Mouse (Mus musculus) MEL (cell line): ENCODE measurements around the gene Grm2. TPM values are rescaled to one million over a fixed set of nuclear protein-coding genes. Genes with fewer than 3 reads are reported as not detected.

Experiments used
- DNase-seq: peaks from one replicate; pipeline ENCODE4 v3.0.0; 2011; ENCODE audit warnings: low read depth, low spot score
- H3K27ac ChIP-seq: 2 replicates; pipeline ENCODE4 v1.5.1; 2012; ENCODE audit warnings: low read depth, mild to moderate bottlenecking, control low read depth, low read length, moderate library complexity; ENCODE audit not compliant: control insufficient read depth
- H3K27me3 ChIP-seq, 2 experiments: fragments of 150-350 bp in 1 of 2; sonication (generic) in 1 of 2; 2 replicates each; pipeline ENCODE4 v1.6.1; 2012; ENCODE audit warnings: low read length in 2 of 2, mild to moderate bottlenecking in 2 of 2, improper control_type of control experiment in 1 of 2, moderate library complexity in 1 of 2; ENCODE audit not compliant: insufficient read depth in 2 of 2, control insufficient read depth in 1 of 2
- H3K36me3 ChIP-seq, 2 experiments: 2 replicates each; pipeline ENCODE4 v1.6.1; 2012 to 2014; ENCODE audit warnings: low read length in 2 of 2, improper control_type of control experiment in 1 of 2, inconsistent platforms in 1 of 2, mild to moderate bottlenecking in 1 of 2; ENCODE audit not compliant: insufficient read depth in 2 of 2, control insufficient read depth in 1 of 2
- H3K4me1 ChIP-seq, 2 experiments: fragments of 150-350 bp in 1 of 2; sonication (generic) in 1 of 2; 2 replicates each; pipeline ENCODE4 v1.6.1; 2012; ENCODE audit warnings: low read length in 2 of 2, improper control_type of control experiment in 1 of 2, mild to moderate bottlenecking in 1 of 2; ENCODE audit not compliant: insufficient read depth in 2 of 2, control insufficient read depth in 1 of 2
- H3K4me3 ChIP-seq, 2 experiments: fragments of 150-350 bp in 1 of 2; sonication (generic) in 1 of 2; 2 replicates each; pipeline ENCODE4 v1.5.1; 2012; ENCODE audit warnings: low read depth in 2 of 2, low read length in 2 of 2, mild to moderate bottlenecking in 2 of 2, moderate library complexity in 2 of 2, control low read depth in 1 of 2, improper control_type of control experiment in 1 of 2; ENCODE audit not compliant: control insufficient read depth in 1 of 2, insufficient read depth in 1 of 2
- H3K79me2 ChIP-seq: 2 replicates; pipeline ENCODE4 v1.6.1; 2012; ENCODE audit warnings: mild to moderate bottlenecking, low read length, moderate library complexity; ENCODE audit not compliant: control insufficient read depth, poor library complexity, insufficient read depth
- H3K9ac ChIP-seq: 2 replicates; pipeline ENCODE4 v1.6.1; 2012; ENCODE audit warnings: low read depth, mild to moderate bottlenecking, control low read depth, low read length, moderate library complexity; ENCODE audit not compliant: control insufficient read depth, poor library complexity, severe bottlenecking
- H3K9me3 ChIP-seq: fragments of 150-350 bp; sonication (generic); replicated peaks from 2 replicates; pipeline ENCODE4 v1.6.1; 2012; ENCODE audit warnings: mild to moderate bottlenecking, low read length, improper control_type of control experiment, moderate library complexity; ENCODE audit not compliant: insufficient read depth
- CHD2 ChIP-seq: IDR thresholded peaks from 2 replicates; pipeline ENCODE4 v1.6.1; 2011; ENCODE audit warnings: low read length, improper control_type of control experiment
- E2F4 ChIP-seq: IDR thresholded peaks from 2 replicates; pipeline ENCODE4 v1.6.1; 2011; ENCODE audit warnings: low read depth, low read length, improper control_type of control experiment, borderline replicate concordance
- ELF1 ChIP-seq: IDR thresholded peaks from 2 replicates; pipeline ENCODE4 v1.6.1; 2014; ENCODE audit warnings: low read depth, mild to moderate bottlenecking, inconsistent platforms, low read length, improper control_type of control experiment, moderate library complexity
- EP300 ChIP-seq, 2 experiments: IDR thresholded peaks; 2 replicates each; pipeline ENCODE4 v1.6.1; 2011; ENCODE audit warnings: improper control_type of control experiment in 2 of 2, low read length in 2 of 2, low read depth in 1 of 2, mild to moderate bottlenecking in 1 of 2
- ETS1 ChIP-seq: IDR thresholded peaks from 2 replicates; pipeline ENCODE4 v1.6.1; 2012; ENCODE audit warnings: low read depth, mild to moderate bottlenecking, inconsistent platforms, low read length, improper control_type of control experiment, moderate library complexity
- GATA1 ChIP-seq: IDR thresholded peaks from 2 replicates; pipeline ENCODE4 v1.6.1; 2011; ENCODE audit warnings: low read depth, low read length, improper control_type of control experiment
- HCFC1 ChIP-seq: IDR thresholded peaks from 2 replicates; pipeline ENCODE4 v1.6.1; 2012; ENCODE audit warnings: low read depth, mild to moderate bottlenecking, inconsistent platforms, low read length, improper control_type of control experiment, moderate library complexity
- JUND ChIP-seq: IDR thresholded peaks from 2 replicates; pipeline ENCODE4 v1.6.1; 2011; ENCODE audit warnings: low read depth, mild to moderate bottlenecking, improper control_type of control experiment, low read length
- KAT2A ChIP-seq: conservative IDR thresholded peaks from 2 replicates; pipeline ENCODE4 v1.6.1; 2012; ENCODE audit warnings: low read depth, low read length, improper control_type of control experiment, inconsistent platforms
- MAX ChIP-seq: IDR thresholded peaks from 2 replicates; pipeline ENCODE4 v1.6.1; 2011; ENCODE audit warnings: low read length, improper control_type of control experiment
- MAZ ChIP-seq: IDR thresholded peaks from 2 replicates; pipeline ENCODE4 v1.6.1; 2012; ENCODE audit warnings: low read depth, mild to moderate bottlenecking, inconsistent platforms, low read length, improper control_type of control experiment
- MEF2A ChIP-seq: IDR thresholded peaks from 2 replicates; pipeline ENCODE4 v1.6.1; 2014; ENCODE audit warnings: low read depth, mild to moderate bottlenecking, inconsistent platforms, low read length, improper control_type of control experiment; ENCODE audit not compliant: poor library complexity, insufficient replicate concordance, severe bottlenecking; ENCODE audit errors: extremely low read depth
- MXI1 ChIP-seq: IDR thresholded peaks from 2 replicates; pipeline ENCODE4 v1.6.1; 2011; ENCODE audit warnings: mild to moderate bottlenecking, low read depth, low read length, improper control_type of control experiment
- MYB ChIP-seq: IDR thresholded peaks from 2 replicates; pipeline ENCODE4 v1.6.1; 2011; ENCODE audit warnings: mild to moderate bottlenecking, low read depth, low read length, improper control_type of control experiment
- MYC ChIP-seq: IDR thresholded peaks from 2 replicates; pipeline ENCODE4 v1.6.1; 2011; ENCODE audit warnings: low read depth, mild to moderate bottlenecking, low read length, improper control_type of control experiment, moderate library complexity
- NELFE ChIP-seq: IDR thresholded peaks from 2 replicates; pipeline ENCODE4 v1.6.1; 2011; ENCODE audit warnings: low read depth, low read length, improper control_type of control experiment
- POLR2AphosphoS2 ChIP-seq: IDR thresholded peaks from 2 replicates; pipeline ENCODE4 v1.6.1; 2011; ENCODE audit warnings: low read length, improper control_type of control experiment
- RCOR1 ChIP-seq: IDR thresholded peaks from 2 replicates; pipeline ENCODE4 v1.6.1; 2012; ENCODE audit warnings: low read depth, mild to moderate bottlenecking, inconsistent platforms, low read length, improper control_type of control experiment
- SIN3A ChIP-seq: IDR thresholded peaks from 2 replicates; pipeline ENCODE4 v1.6.1; 2012; ENCODE audit warnings: low read length, improper control_type of control experiment, inconsistent platforms
- TBP ChIP-seq: IDR thresholded peaks from 2 replicates; pipeline ENCODE4 v1.8.0; 2011; ENCODE audit warnings: low read depth, low read length, improper control_type of control experiment
- UBTF ChIP-seq: IDR thresholded peaks from 2 replicates; pipeline ENCODE4 v1.6.1; 2012; ENCODE audit warnings: low read depth, mild to moderate bottlenecking, inconsistent platforms, low read length, improper control_type of control experiment, moderate library complexity, borderline replicate concordance; ENCODE audit not compliant: insufficient read depth
- USF1 ChIP-seq: IDR thresholded peaks from 2 replicates; pipeline ENCODE4 v1.6.1; 2014; ENCODE audit warnings: low read depth, mild to moderate bottlenecking, inconsistent platforms, low read length, improper control_type of control experiment, moderate library complexity
- USF2 ChIP-seq, 2 experiments: IDR thresholded peaks; 2 replicates each; pipeline ENCODE4 v1.6.1; 2011 to 2012; ENCODE audit warnings: improper control_type of control experiment in 2 of 2, low read length in 2 of 2, borderline replicate concordance in 1 of 2, inconsistent platforms in 1 of 2, low read depth in 1 of 2, mild to moderate bottlenecking in 1 of 2; ENCODE audit not compliant: insufficient read depth in 1 of 2
- ZKSCAN1 ChIP-seq: IDR thresholded peaks from 2 replicates; pipeline ENCODE4 v1.6.1; 2012; ENCODE audit warnings: low read depth, mild to moderate bottlenecking, inconsistent platforms, low read length, improper control_type of control experiment, moderate library complexity
- ZMIZ1 ChIP-seq: IDR thresholded peaks from 2 replicates; pipeline ENCODE4 v1.6.1; 2012; ENCODE audit warnings: low read depth, mild to moderate bottlenecking, inconsistent platforms, low read length, improper control_type of control experiment, moderate library complexity
- polyA plus RNA-seq, 2 experiments: library from polyadenylated mRNA; stranded (reverse) in 1 of 2; unstranded in 1 of 2; fragments of >175 nt in 1 of 2; fragments of >200 nt in 1 of 2; gene quantifications; 2 replicates each; pipeline versions ENCODE4 v1.2.1 to v1.2.4; 2012; ENCODE audit warnings: low replicate concordance in 2 of 2, low read depth in 1 of 2; ENCODE audit not compliant: insufficient read length in 2 of 2, insufficient read depth in 1 of 2, missing spikeins in 1 of 2
- total RNA-seq: library from RNA; depleted of rRNA; stranded (reverse); fragments of 300-350 nt; gene quantifications from 2 replicates; pipeline ENCODE4 v1.2.3, GENCODE M21; 2012

Gene Grm2
- total and polyA plus RNA-seq, 3 experiments = not detected

GRCm38 (mm10) chr9:106684918-106685248 is 29.0 kb upstream of the Grm2 start:
- Histone ChIP-seq H3K27ac (peak overlapping the region; percentile 69), H3K36me3 (peaks cover 0 to 5% of the 10 kb centered on the region in 2 experiments; a peak in 2 of 4 replicates), H3K4me3 (peak overlapping the region; percentile 78 to 88), H3K79me2 (peaks cover 3% of the 10 kb centered on the region; the same call in 1 of the 2 replicates), H3K27me3 (no peaks in the 10 kb centered on the region), H3K9me3 (no peaks in the 10 kb centered on the region), H3K4me1 (peaks cover 0 to 5% of the 10 kb centered on the region in 2 experiments; a peak in 2 of 4 replicates), H3K9ac (peak overlapping the region; percentile 82)
- DNase-seq = no peak
- TF ChIP-seq ELF1 = no peak
- TF ChIP-seq ZMIZ1 = no peak; the same call in 1 of the 2 replicates
- TF ChIP-seq KAT2A = no peak
- TF ChIP-seq JUND = no peak
- no peak for TF ChIP-seq POLR2AphosphoS2
- TF ChIP-seq MEF2A = no peak
- no peak for TF ChIP-seq ZKSCAN1
- no peak for TF ChIP-seq MAZ
- TF ChIP-seq USF2 (IDR thresholded peaks at IDR 0.05; ENCODE audit: borderline replicate concordance in 1 of 2, insufficient read depth in 1 of 2, low read depth in 1 of 2, low read length in 2 of 2) = no peak
- no peak for TF ChIP-seq MYB
- no peak for TF ChIP-seq CHD2
- peak; percentile 31; the same call in 1 of the 2 replicates for TF ChIP-seq MXI1
- no peak for TF ChIP-seq UBTF
- TF ChIP-seq ETS1 = no peak
- TF ChIP-seq USF1 = no peak
- peak; percentile 39; the same call in 1 of the 2 replicates for TF ChIP-seq NELFE
- 0 out of 2 replicates have a peak, but pooled peaks have one; percentile 58 for TF ChIP-seq SIN3A
- no peak for TF ChIP-seq RCOR1

- peak overlapping the region; percentile 69 for H3K27ac ChIP-seq
- peaks cover 3% of the 10 kb centered on the region; the same call in 1 of the 2 replicates for H3K79me2 ChIP-seq
- peak; percentile 78 for DNase-seq
- H3K9me3 ChIP-seq = no peaks in the 10 kb centered on the region
- peak overlapping the region; percentile 82 for H3K9ac ChIP-seq
- peaks cover 0 to 5% of the 10 kb centered on the region in 2 experiments; a peak in 2 of 4 replicates for H3K36me3 ChIP-seq
- no peaks in the 10 kb centered on the region for H3K27me3 ChIP-seq
- TF ChIP-seq E2F4 = no peak
- TF ChIP-seq TBP = peak; percentile 40
- TF ChIP-seq MAX = no peak
- TF ChIP-seq ZKSCAN1 = no peak
- 0 out of 2 replicates have a peak, but pooled peaks have one; percentile 39 for TF ChIP-seq ETS1
- peak; percentile 67; the same call in 1 of the 2 replicates for TF ChIP-seq MXI1
- 0 out of 2 replicates have a peak, but pooled peaks have one; percentile 25 for TF ChIP-seq MAZ
- TF ChIP-seq MYB = peak; percentile 59; the same call in 1 of the 2 replicates
- peak; percentile 77 for TF ChIP-seq GATA1
- 0 out of 2 replicates have a peak, but pooled peaks have one; percentile 37 for TF ChIP-seq HCFC1
- TF ChIP-seq MYC = 0 out of 2 replicates have a peak, but pooled peaks have one; percentile 49
- TF ChIP-seq SIN3A = peak; percentile 67
- TF ChIP-seq RCOR1 = no peak
- peak; percentile 13 to 51; a peak in 3 of 4 replicates for TF ChIP-seq EP300 (IDR thresholded peaks at IDR 0.05; ENCODE audit: low read depth in 1 of 2, low read length in 2 of 2)
- no peak for TF ChIP-seq NELFE
- peak overlapping the region; percentile 78 to 88 for H3K4me3 ChIP-seq
- H3K4me1 ChIP-seq = peaks cover 0 to 5% of the 10 kb centered on the region in 2 experiments; a peak in 2 of 4 replicates
Observed at GRCm38 (mm10) chr9:106684093-106684872, 28.4 kb upstream of the Grm2 start.
